Mouse (Mus musculus): ENCODE measurements at regions not wholly inside any gene's neighbourhood (a gene's known extent, or its start where the extent isn't known, plus 50 kb on each side); places are given as distances from the start of the nearest gene placed in this dataset.

GRCm38 (mm10) chr4:127591540-127591939 is 233.6 kb upstream of the Gjb5 start:
- Histone ChIP-seq H3K4me3 (ENCODE audit: low read depth, low read length) (no peak overlapping the region), H3K4me1 (ENCODE audit: control insufficient read depth, insufficient read depth, low read length) (peaks cover 4% of the 10 kb centered on the region; the same call in 1 of the 2 replicates), H3K9ac (replicated peaks; ENCODE audit: low read depth, low read length) (no peak overlapping the region), H3K4me2 (ENCODE audit: low read depth, low read length) (no peak overlapping the region), H3K36me3 (ENCODE audit: control insufficient read depth, insufficient read depth, low read length) (no peaks in the 10 kb centered on the region), H3K27ac (ENCODE audit: low read depth, low read length) (no peak overlapping the region), H3K9me3 (ENCODE audit: control insufficient read depth, low read length) (no peaks in the 10 kb centered on the region; the same call in 1 of the 2 replicates), H3K27me3 (ENCODE audit: control insufficient read depth, insufficient read depth, low read length) (no peaks in the 10 kb centered on the region)
- no peak for ATAC-seq (ENCODE audit: low read depth)
- WGBS: 55% methylated on average over 3 of the region's 3 CpGs

- 58% methylated on average over 4 of the region's 4 CpGs for WGBS
- H3K4me2 ChIP-seq (ENCODE audit: low read depth, low read length): no peak overlapping the region
- no peaks in the 10 kb centered on the region for H3K27me3 ChIP-seq (ENCODE audit: control insufficient read depth, insufficient read depth, low read length)
- no peaks in the 10 kb centered on the region for H3K4me1 ChIP-seq (ENCODE audit: control insufficient read depth, insufficient read depth, low read length)
- no peaks in the 10 kb centered on the region for H3K36me3 ChIP-seq (ENCODE audit: control insufficient read depth, insufficient read depth, low read length)
- no peaks in the 10 kb centered on the region; the same call in 1 of the 2 replicates for H3K9me3 ChIP-seq (ENCODE audit: control insufficient read depth, low read length)
- no peak overlapping the region for H3K27ac ChIP-seq (ENCODE audit: low read depth, low read length)
- no peak for ATAC-seq (ENCODE audit: low read depth)
- no peak overlapping the region for H3K4me3 ChIP-seq (ENCODE audit: low read depth, low read length)
- H3K9ac ChIP-seq (replicated peaks; ENCODE audit: low read depth, low read length): no peak overlapping the region
Observed at GRCm38 (mm10) chr4:127586822-127587221, 228.8 kb upstream of the Gjb5 start.

- H3K4me3 ChIP-seq (ENCODE audit: low read depth, low read length): no peak overlapping the region
- H3K9me3 ChIP-seq (ENCODE audit: control insufficient read depth, low read length): peaks cover 7% of the 10 kb centered on the region; the same call in 1 of the 2 replicates
- ATAC-seq (ENCODE audit: low read depth): no peak
- H3K27ac ChIP-seq (ENCODE audit: low read depth, low read length): no peak overlapping the region
- H3K9ac ChIP-seq (replicated peaks; ENCODE audit: low read depth, low read length): no peak overlapping the region
- H3K27me3 ChIP-seq (ENCODE audit: control insufficient read depth, insufficient read depth, low read length): no peaks in the 10 kb centered on the region
- H3K4me2 ChIP-seq (ENCODE audit: low read depth, low read length): no peak overlapping the region
- no peaks in the 10 kb centered on the region for H3K36me3 ChIP-seq (ENCODE audit: control insufficient read depth, insufficient read depth, low read length)
- H3K4me1 ChIP-seq (ENCODE audit: control insufficient read depth, insufficient read depth, low read length): no peaks in the 10 kb centered on the region
- WGBS: 95% methylated on average over 3 of the region's 3 CpGs
Observed at GRCm38 (mm10) chr4:127576521-127576920, 218.5 kb upstream of the Gjb5 start.

- no peak for ATAC-seq (ENCODE audit: low read depth)
Observed at GRCm38 (mm10) chr4:127562602-127563001, 204.6 kb upstream of the Gjb5 start.

GRCm38 (mm10) chr4:127558572-127558971 is 200.6 kb upstream of the Gjb5 start:
- H3K4me2 ChIP-seq (ENCODE audit: low read depth, low read length): no peak overlapping the region
- 0 out of 2 replicates have a peak, but pooled peaks cover 8% of the 10 kb centered on the region for H3K4me1 ChIP-seq (ENCODE audit: control insufficient read depth, insufficient read depth, low read length)
- no peaks in the 10 kb centered on the region for H3K27me3 ChIP-seq (ENCODE audit: control insufficient read depth, insufficient read depth, low read length)
- no peaks in the 10 kb centered on the region for H3K9me3 ChIP-seq (ENCODE audit: control insufficient read depth, low read length)
- H3K36me3 ChIP-seq (ENCODE audit: control insufficient read depth, insufficient read depth, low read length): no peaks in the 10 kb centered on the region
- no peak overlapping the region for H3K9ac ChIP-seq (replicated peaks; ENCODE audit: low read depth, low read length)
- no peak overlapping the region for H3K27ac ChIP-seq (ENCODE audit: low read depth, low read length)
- WGBS: 38% methylated on average over 7 of the region's 7 CpGs
- no peak overlapping the region for H3K4me3 ChIP-seq (ENCODE audit: low read depth, low read length)
- ATAC-seq (ENCODE audit: low read depth): no peak

More at GRCm38 (mm10) chr4:127562602-127563001, 204.6 kb upstream of the Gjb5 start:
- Histone ChIP-seq H3K27ac (ENCODE audit: low read depth, low read length) (no peak overlapping the region), H3K27me3 (ENCODE audit: control insufficient read depth, insufficient read depth, low read length) (no peaks in the 10 kb centered on the region), H3K4me1 (ENCODE audit: control insufficient read depth, insufficient read depth, low read length) (0 out of 2 replicates have a peak, but pooled peaks cover 8% of the 10 kb centered on the region), H3K9me3 (ENCODE audit: control insufficient read depth, low read length) (no peaks in the 10 kb centered on the region), H3K4me2 (ENCODE audit: low read depth, low read length) (no peak overlapping the region), H3K4me3 (ENCODE audit: low read depth, low read length) (no peak overlapping the region), H3K36me3 (ENCODE audit: control insufficient read depth, insufficient read depth, low read length) (no peaks in the 10 kb centered on the region), H3K9ac (replicated peaks; ENCODE audit: low read depth, low read length) (no peak overlapping the region)
- WGBS: 81% methylated on average over 5 of the region's 5 CpGs

GRCm38 (mm10) chr4:127552456-127553225 is 194.7 kb upstream of the Gjb5 start:
- no peaks in the 10 kb centered on the region for H3K9me3 ChIP-seq (ENCODE audit: control insufficient read depth, low read length)
- 88% methylated on average over 12 of the region's 12 CpGs for WGBS
- no peak for ATAC-seq (ENCODE audit: low read depth)
- H3K9ac ChIP-seq (replicated peaks; ENCODE audit: low read depth, low read length): no peak overlapping the region
- H3K4me1 ChIP-seq (ENCODE audit: control insufficient read depth, insufficient read depth, low read length): peaks cover 5% of the 10 kb centered on the region; the same call in 1 of the 2 replicates
- H3K4me2 ChIP-seq (ENCODE audit: low read depth, low read length): no peak overlapping the region
- H3K4me3 ChIP-seq (ENCODE audit: low read depth, low read length): no peak overlapping the region
- H3K36me3 ChIP-seq (ENCODE audit: control insufficient read depth, insufficient read depth, low read length): no peaks in the 10 kb centered on the region
- H3K27ac ChIP-seq (ENCODE audit: low read depth, low read length): no peak overlapping the region
- H3K27me3 ChIP-seq (ENCODE audit: control insufficient read depth, insufficient read depth, low read length): no peaks in the 10 kb centered on the region

- H3K9ac ChIP-seq (replicated peaks; ENCODE audit: low read depth, low read length): peak overlapping the region; percentile 28; the same call in 1 of the 2 replicates
- H3K27me3 ChIP-seq (ENCODE audit: control insufficient read depth, insufficient read depth, low read length): no peaks in the 10 kb centered on the region
- H3K4me3 ChIP-seq (ENCODE audit: low read depth, low read length): peak overlapping the region; percentile 13; the same call in 1 of the 2 replicates
- H3K4me1 ChIP-seq (ENCODE audit: control insufficient read depth, insufficient read depth, low read length): peaks cover 5% of the 10 kb centered on the region; the same call in 1 of the 2 replicates
- WGBS: 24% methylated on average over 12 of the region's 12 CpGs
- H3K4me2 ChIP-seq (ENCODE audit: low read depth, low read length): peak overlapping the region; percentile 35
- H3K27ac ChIP-seq (ENCODE audit: low read depth, low read length): 0 out of 2 replicates have a peak overlapping the region, but pooled peaks have one; percentile 25
- ATAC-seq (ENCODE audit: low read depth): 0 out of 2 replicates have a peak, but pooled peaks have one; percentile 34
- no peaks in the 10 kb centered on the region for H3K36me3 ChIP-seq (ENCODE audit: control insufficient read depth, insufficient read depth, low read length)
- H3K9me3 ChIP-seq (ENCODE audit: control insufficient read depth, low read length): no peaks in the 10 kb centered on the region
Observed at GRCm38 (mm10) chr4:127549581-127549980, 191.6 kb upstream of the Gjb5 start.

DNA sequence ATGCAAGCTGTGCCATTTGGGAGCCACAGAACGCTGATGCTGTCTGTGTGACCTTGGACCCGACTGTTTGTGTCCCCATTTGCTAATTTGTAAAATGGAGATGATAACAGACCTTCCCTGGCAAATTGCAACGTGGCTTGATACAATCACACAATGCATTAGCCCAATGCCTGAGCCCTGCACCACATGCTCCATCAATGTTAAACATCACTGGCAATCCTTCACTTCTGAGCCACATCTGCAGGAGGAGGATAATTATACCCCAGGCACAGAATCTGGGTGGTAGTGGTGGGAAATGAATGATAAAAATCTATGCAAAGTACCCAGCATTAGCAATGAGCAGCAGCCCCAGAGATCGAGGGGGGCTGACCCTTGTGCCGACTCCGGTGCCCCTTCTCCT is 191.0 kb upstream of the Gjb5 start:
- Histone ChIP-seq H3K4me1 (ENCODE audit: control insufficient read depth, insufficient read depth, low read length) (peaks cover 5% of the 10 kb centered on the region; the same call in 1 of the 2 replicates), H3K4me3 (ENCODE audit: low read depth, low read length) (peak overlapping the region; percentile 13; the same call in 1 of the 2 replicates), H3K27me3 (ENCODE audit: control insufficient read depth, insufficient read depth, low read length) (no peaks in the 10 kb centered on the region), H3K36me3 (ENCODE audit: control insufficient read depth, insufficient read depth, low read length) (no peaks in the 10 kb centered on the region), H3K9ac (replicated peaks; ENCODE audit: low read depth, low read length) (no peak overlapping the region), H3K9me3 (ENCODE audit: control insufficient read depth, low read length) (no peaks in the 10 kb centered on the region), H3K4me2 (ENCODE audit: low read depth, low read length) (peak overlapping the region; percentile 35), H3K27ac (ENCODE audit: low read depth, low read length) (peak overlapping the region; percentile 48; the same call in 1 of the 2 replicates)
- 28% methylated on average over 6 of the region's 6 CpGs for WGBS
- ATAC-seq (ENCODE audit: low read depth): no peak

GRCm38 (mm10) chr4:127545106-127545505 is 187.1 kb upstream of the Gjb5 start:
- Histone ChIP-seq H3K27ac (ENCODE audit: low read depth, low read length) (no peak overlapping the region), H3K4me1 (ENCODE audit: control insufficient read depth, insufficient read depth, low read length) (peaks cover 5% of the 10 kb centered on the region; the same call in 1 of the 2 replicates), H3K36me3 (ENCODE audit: control insufficient read depth, insufficient read depth, low read length) (no peaks in the 10 kb centered on the region), H3K4me2 (ENCODE audit: low read depth, low read length) (no peak overlapping the region), H3K4me3 (ENCODE audit: low read depth, low read length) (no peak overlapping the region), H3K27me3 (ENCODE audit: control insufficient read depth, insufficient read depth, low read length) (no peaks in the 10 kb centered on the region), H3K9ac (replicated peaks; ENCODE audit: low read depth, low read length) (no peak overlapping the region), H3K9me3 (ENCODE audit: control insufficient read depth, low read length) (no peaks in the 10 kb centered on the region)
- no peak for ATAC-seq (ENCODE audit: low read depth)
- WGBS: 91% methylated on average over 6 of the region's 6 CpGs
